Mouse (Mus musculus): ENCODE results near the gene Dapk1.
A peak's percentile ranks its signal among the peaks of the same experiment; 100 is the strongest.

The Dapk1 gene

GRCm38 (mm10) chr13:60740248-60740647 lies 138.5 kb downstream of the Dapk1 start:
- no peak for DNase-seq (ENCODE audit: low read depth, low spot score)

GRCm38 (mm10) chr13:60742611-60743010 lies 140.9 kb downstream of the Dapk1 start:
- no peak for DNase-seq (ENCODE audit: low read depth, low spot score)

DNA sequence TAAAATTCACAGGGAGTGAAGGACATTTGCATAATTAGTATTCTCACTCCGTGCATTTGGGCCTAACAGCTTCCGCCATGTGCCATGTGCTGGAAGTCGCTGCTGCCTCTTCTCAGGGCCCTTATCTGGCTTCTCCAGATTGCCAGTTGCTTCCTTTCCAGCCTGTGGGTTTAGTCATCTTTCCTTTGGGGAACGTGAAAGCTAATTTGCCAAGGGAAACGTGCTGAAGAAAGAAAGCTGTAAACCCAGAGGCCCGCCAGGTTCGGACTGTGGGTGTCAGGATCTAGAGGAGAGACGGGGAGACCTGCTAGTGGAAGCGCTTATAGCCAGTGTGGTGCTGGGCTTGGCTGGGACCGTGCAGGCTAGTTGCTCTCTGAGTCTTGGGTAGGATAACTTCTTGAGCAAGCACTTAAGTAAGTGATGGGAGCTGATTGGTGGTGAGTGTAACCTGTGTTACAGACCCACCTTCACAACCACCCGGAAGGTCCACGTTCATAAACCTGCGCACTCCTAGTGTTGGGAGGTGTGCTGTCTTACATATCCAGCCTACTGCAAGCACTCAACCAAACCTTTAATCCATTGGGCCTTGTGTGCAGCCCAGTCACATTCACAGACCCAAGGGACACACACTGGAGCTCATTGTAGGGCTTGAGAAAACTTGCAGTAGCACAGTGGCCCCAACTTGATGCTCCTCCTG lies 141.8 kb downstream of the Dapk1 start:
- no peak for DNase-seq (ENCODE audit: low read depth, low spot score)

GRCm38 (mm10) chr13:60744078-60744460 lies 142.3 kb downstream of the Dapk1 start:
- DNase-seq (ENCODE audit: low read depth, low spot score) = peak; percentile 52

GRCm38 (mm10) chr13:60744736-60745135 lies 143.0 kb downstream of the Dapk1 start:
- DNase-seq (ENCODE audit: low read depth, low spot score) = no peak

DNA sequence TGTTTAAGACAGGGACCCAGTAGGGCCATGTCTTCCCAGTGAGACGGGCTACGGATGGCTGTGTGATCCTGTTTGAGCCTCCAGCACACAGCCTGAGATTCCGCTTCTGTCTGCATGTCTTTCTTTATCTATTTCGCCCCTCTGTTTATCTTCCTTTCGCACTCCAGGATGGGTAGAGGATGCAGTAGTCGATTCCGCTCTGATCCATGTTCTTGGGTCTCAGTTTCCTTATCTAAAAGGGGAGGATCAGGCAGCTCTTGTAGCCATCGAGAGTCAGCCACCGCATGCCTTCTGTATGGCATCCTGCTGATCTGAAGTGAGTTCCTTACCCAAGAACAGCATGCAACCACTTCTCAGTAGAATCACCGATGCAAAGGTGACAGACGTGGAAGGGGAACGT lies 143.6 kb downstream of the Dapk1 start:
- no peak for DNase-seq (ENCODE audit: low read depth, low spot score)

DNA sequence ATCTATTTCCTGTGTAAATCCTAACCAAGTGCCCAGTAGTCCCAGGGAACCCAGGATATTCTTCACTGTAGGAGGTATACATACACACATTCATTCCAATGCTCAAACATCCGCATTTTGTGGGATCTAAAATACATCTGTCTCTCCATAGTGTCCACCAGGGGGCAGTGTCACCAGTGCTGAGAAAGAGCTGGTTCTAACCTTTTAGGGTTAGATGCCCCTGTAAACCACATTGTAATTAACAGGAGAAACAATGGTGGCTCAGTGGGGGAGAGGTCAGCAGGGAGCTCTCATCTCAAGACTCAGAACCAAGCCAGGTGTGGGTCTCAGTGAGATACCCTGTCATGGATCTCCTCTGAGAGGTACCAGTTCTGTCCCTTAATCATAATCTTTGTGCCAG lies 144.5 kb downstream of the Dapk1 start:
- no peak for DNase-seq (ENCODE audit: low read depth, low spot score)

DNA sequence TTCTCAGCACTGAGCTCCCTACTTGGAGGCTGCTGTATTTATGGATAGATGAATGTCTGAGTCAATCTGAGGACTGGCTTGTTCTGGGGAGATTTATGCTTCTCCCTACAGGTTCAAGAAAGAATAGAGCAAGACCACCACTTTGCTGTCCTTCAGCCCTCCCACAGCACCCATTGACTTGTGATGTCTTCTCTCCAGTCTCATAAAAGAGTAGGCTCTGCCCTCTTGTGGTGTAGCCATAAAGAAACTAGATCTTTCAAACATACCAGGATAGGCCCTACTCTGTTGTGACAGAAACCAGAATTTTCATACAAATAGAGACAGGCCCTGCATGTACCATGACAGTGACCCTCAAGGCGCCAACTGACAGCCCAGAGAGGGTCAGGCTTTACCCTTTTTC lies 145.5 kb downstream of the Dapk1 start:
- no peak for DNase-seq (ENCODE audit: low read depth, low spot score)

DNA sequence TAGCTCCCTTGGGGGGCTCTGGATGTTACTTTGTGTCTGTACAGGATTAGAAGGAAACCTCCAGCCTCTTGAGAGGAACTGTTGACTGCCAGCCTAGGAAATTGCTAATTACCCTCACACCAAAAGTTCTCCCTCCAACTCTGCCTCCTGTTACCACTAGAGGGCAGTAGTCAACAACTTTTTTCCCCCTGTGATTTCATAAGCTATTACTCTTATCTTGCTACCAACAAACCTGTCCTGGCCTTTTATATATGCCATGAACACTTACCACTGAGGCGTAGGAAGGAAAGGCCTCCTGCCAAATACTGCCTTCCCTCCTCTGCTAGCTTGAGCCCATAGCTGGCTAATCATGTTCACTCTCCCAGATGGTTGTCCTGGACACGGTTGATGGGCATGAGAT lies 146.8 kb downstream of the Dapk1 start:
- DNase-seq (ENCODE audit: low read depth, low spot score) = no peak

- DNase-seq (ENCODE audit: low read depth, low spot score) = no peak
These were observed 149.2 kb downstream of the Dapk1 start for GRCm38 (mm10) chr13:60750930-60751329.

GRCm38 (mm10) chr13:60753216-60753615 lies 151.5 kb downstream of the Dapk1 start:
- no peak for DNase-seq (ENCODE audit: low read depth, low spot score)

GRCm38 (mm10) chr13:60755251-60755650 lies 153.5 kb downstream of the Dapk1 start:
- DNase-seq (ENCODE audit: low read depth, low spot score) = no peak

DNA sequence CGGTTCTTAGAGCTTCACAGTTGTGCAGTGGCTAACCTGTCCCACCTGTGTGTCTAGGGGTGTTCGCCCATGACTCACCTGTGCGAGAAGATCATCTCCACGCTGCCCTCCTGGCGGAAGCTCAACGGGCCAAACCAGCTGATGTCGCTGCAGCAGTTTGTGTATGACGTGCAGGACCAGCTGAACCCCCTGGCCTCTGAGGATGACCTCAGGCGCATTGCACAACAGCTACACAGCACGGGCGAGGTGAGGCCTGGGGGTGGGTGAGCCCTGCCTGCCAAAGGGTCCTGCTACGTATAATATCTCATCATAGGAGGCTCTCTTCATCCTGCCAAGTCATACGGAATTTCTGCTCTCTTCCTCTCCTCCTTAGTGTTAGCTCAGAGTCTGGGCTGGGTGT lies 155.5 kb downstream of the Dapk1 start:
- DNase-seq (ENCODE audit: low read depth, low spot score) = no peak

DNA sequence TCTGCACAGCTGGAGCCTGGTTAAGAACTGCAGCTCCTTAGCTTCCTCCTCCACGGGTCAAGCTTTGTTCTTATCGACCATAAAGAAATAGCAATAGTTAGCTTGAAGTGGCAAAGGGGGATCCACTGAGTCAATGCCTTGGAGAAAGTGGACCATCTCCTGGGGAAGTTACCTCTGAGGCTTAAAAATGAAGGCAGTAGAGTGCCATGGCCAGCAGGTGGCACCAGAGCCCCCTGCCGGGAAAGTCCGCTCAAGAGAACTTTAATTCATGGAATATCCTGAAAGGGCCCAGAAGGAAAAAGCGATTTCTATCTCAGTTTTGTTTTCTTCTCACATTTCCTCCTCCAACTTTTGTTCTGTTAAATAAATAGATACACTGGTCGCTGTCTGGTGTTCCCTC lies 157.4 kb downstream of the Dapk1 start:
- DNase-seq (ENCODE audit: low read depth, low spot score) = no peak

DNA sequence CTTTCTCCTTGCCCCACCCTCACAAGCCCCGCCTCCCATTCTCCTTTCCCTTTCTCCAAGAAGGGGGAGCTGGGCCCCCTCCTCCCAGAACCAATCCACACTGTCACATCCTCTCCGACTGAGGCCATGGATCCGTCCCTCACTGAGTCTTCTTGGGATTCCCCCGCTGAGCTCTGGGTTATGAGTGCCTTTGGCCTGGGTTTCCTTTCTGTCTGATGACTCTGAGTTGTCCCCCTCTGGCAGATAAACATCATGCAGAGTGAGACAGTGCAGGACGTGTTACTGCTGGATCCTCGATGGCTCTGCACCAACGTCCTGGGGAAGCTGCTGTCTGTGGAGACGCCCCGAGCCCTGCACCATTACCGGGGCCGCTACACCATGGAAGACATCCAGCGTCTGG lies 158.6 kb downstream of the Dapk1 start:
- no peak for DNase-seq (ENCODE audit: low read depth, low spot score)

DNA sequence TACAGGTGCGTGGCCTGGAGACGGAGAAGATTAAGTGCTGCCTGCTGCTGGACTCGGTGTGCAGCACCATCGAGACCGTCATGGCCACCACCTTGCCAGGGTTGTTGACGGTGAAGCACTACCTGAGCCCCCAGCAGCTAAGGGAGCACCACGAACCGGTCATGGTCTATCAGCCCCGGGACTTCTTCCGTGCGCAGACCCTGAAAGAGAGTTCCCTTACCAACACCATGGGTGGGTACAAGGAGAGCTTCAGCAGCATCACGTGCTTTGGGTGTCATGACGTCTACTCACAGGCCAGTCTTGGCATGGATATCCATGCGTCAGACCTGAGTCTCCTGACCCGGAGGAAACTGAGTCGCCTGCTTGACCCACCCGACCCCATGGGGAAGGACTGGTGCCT lies 159.4 kb downstream of the Dapk1 start:
- DNase-seq (ENCODE audit: low read depth, low spot score) = no peak

GRCm38 (mm10) chr13:60780534-60780933 lies 178.8 kb downstream of the Dapk1 start:
- DNase-seq (ENCODE audit: low read depth, low spot score) = no peak

DNA sequence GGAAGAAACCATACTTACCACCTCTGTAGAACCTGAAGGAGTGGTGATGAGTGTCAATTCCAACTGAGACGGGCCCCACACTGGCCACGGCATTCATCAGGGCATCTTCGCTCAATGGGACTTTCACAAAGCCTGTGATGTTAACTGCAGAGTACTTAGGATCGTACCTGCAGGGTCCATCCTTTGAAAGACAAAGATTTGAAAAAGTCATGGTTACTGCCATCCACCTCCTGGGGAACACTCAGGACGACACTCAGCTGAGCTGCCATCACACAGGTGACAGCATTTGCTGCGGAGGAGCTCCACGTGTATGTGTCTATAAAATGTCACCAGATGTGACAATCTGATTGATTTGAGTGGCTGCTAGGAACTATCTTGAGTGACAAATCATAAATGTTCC lies 181.6 kb downstream of the Dapk1 start:
- DNase-seq (ENCODE audit: low read depth, low spot score) = no peak

DNA sequence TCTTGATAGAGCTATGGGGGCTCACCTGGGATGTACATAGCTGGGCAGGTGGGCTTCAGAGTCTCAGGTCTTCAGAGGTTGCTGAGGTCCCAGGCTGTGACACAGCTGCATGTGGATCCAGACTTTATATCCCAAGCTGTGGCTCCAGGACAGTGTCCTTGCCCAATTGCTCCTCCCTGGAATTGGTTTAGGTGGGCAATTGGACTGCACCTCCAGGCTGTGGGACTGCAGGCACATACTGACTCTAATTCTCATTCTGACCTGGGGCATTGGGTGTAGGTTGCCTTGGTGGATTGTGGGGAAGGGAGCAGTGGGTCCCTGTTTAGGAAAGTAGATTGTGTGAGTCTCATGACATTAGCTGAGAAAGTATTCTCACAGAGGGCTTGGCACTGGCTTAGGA lies 184.5 kb downstream of the Dapk1 start, which contains the start of gene BC051665:
BC051665 (minus strand) TSS at position 101 of the 400 bp plus-strand sequence.
- DNase-seq (ENCODE audit: low read depth, low spot score) = no peak

DNA sequence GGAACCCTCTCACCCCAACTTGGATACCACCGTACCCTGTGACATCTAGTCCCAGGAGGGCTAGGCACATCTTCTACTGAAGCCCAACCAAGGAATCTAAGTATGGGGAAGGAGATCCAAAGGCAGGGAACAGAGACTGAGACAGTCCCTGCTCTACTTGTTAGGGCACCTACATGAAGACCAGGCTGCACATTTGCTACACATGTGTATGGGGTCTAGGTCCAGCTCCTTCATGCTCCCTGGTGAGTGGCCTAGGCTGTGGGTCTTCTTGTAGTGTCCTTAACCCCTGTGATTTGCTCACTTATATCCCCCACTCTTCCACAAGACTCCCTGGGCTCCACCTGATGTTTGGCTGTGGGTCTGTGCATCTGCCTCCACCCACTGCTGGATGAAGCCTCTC lies 187.7 kb downstream of the Dapk1 start:
- DNase-seq (ENCODE audit: low read depth, low spot score) = no peak

GRCm38 (mm10) chr13:60802749-60803148 lies 201.0 kb downstream of the Dapk1 start, which contains the start of gene Ctsll3:
TSS of gene Ctsll3 (minus strand) at chr13:60802849.
- no peak for DNase-seq (ENCODE audit: low read depth, low spot score)

- no peak for DNase-seq (ENCODE audit: low read depth, low spot score)
These were observed 207.9 kb downstream of the Dapk1 start for GRCm38 (mm10) chr13:60809690-60810089.

GRCm38 (mm10) chr13:60812768-60813167 lies 211.0 kb downstream of the Dapk1 start:
- no peak for DNase-seq (ENCODE audit: low read depth, low spot score)

All from retina, postnatal 7 days (tissue).